Mouse (Mus musculus) kidney, postnatal 14 days (tissue): ENCODE results near the gene Bicd2.

Experiments used
- DNase-seq: peaks from one replicate; pipeline ENCODE4 v3.0.0; 2022; ENCODE audit warnings: mixed read lengths

Bicd2 gene

GRCm38 (mm10) chr13:49407795-49408194 lies 66.4 kb downstream of the Bicd2 start:
- DNase-seq, result no peak

GRCm38 (mm10) chr13:49420754-49421605 lies 79.6 kb downstream of the Bicd2 start, which contains the start of gene Ippk:
Gene Ippk, plus strand, starts transcription at chr13:49421249.
- DNase-seq, result peak; percentile 99

GRCm38 (mm10) chr13:49421606-49421917 lies 80.2 kb downstream of the Bicd2 start:
- DNase-seq, result no peak

- no peak for DNase-seq
Measured at GRCm38 (mm10) chr13:49421959-49422358, 80.6 kb downstream of the Bicd2 start.

- DNase-seq, result no peak
Measured at GRCm38 (mm10) chr13:49426736-49427135, 85.4 kb downstream of the Bicd2 start.

GRCm38 (mm10) chr13:49428042-49428675 lies 86.8 kb downstream of the Bicd2 start:
- no peak for DNase-seq

GRCm38 (mm10) chr13:49430529-49430928 lies 89.1 kb downstream of the Bicd2 start:
- DNase-seq, result peak; percentile 58

GRCm38 (mm10) chr13:49433268-49434029 lies 92.1 kb downstream of the Bicd2 start:
- DNase-seq, result no peak

- DNase-seq, result no peak
Measured at GRCm38 (mm10) chr13:49435745-49436144, 94.4 kb downstream of the Bicd2 start.

- DNase-seq, result no peak
Measured at GRCm38 (mm10) chr13:49436170-49436569, 94.8 kb downstream of the Bicd2 start.
